Mouse (Mus musculus): ENCODE data around the gene Capn15.

Capn15 gene

GRCm38 (mm10) chr17:25953161-25953560 is 32.4 kb downstream of the Capn15 start:
- Histone ChIP-seq H3K27me3 (ENCODE audit: control insufficient read depth, insufficient read depth, low read length, poor library complexity, severe bottlenecking) (no peaks in the 10 kb centered on the region), H3K36me3 (ENCODE audit: control insufficient read depth, insufficient read depth, low read length, poor library complexity, severe bottlenecking) (peaks cover 3% of the 10 kb centered on the region; the same call in 1 of the 2 replicates)
- no peak for DNase-seq (ENCODE audit: low read depth, low spot score)

DNA sequence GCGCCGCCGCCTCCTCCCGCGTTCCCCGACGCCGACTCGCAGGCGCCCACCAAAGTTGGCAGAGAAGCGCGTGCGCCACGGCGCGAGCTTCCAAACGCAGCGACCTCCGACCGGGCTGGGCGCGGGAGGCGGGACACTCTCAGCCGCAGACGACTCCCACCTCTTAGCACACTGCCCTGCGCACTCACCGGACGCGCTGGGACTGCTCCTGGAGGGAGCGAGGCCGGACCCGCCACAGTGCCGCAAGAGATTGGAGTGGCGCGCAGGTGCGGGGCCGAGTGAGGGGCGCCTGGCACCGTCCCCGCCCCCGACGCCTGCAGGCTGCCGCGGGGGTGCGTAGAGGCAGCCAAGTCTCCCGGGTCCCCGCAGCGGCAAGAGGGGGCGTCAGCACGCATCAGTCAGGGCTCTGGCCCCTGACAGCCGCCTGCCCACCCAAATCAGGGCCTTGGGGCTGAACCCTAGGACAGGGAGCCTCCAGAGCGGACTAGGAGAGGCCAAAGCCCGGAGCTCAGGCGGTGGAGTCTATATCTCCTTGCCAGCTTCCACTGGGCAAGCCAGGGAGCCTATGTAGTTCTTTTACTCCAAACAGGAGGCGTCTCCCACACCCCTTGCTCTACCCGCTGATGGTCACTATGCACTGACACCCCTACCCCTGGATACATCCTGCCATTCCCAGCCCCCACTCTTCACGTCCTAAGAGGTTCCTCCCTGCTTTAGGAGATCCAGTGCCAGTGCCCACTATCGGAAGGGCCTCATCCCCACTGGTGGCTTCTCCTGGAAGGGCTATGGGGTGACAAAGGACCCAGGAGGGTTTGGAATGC is 33.6 kb downstream of the Capn15 start, which contains the start of gene A930017K11Rik:
Gene A930017K11Rik (minus strand): TSS at position 763 of the 821 bp plus-strand sequence.
- Histone ChIP-seq H3K27me3 (ENCODE audit: control insufficient read depth, insufficient read depth, low read length, poor library complexity, severe bottlenecking) (no peaks in the 10 kb centered on the region), H3K36me3 (ENCODE audit: control insufficient read depth, insufficient read depth, low read length, poor library complexity, severe bottlenecking) (no peaks in the 10 kb centered on the region)
- no peak for DNase-seq (ENCODE audit: low read depth, low spot score)

GRCm38 (mm10) chr17:25951225-25951802 is 34.3 kb downstream of the Capn15 start:
- Histone ChIP-seq H3K36me3 (ENCODE audit: control insufficient read depth, insufficient read depth, low read length, poor library complexity, severe bottlenecking) (no peaks in the 10 kb centered on the region), H3K27me3 (ENCODE audit: control insufficient read depth, insufficient read depth, low read length, poor library complexity, severe bottlenecking) (no peaks in the 10 kb centered on the region)
- no peak for DNase-seq (ENCODE audit: low read depth, low spot score)

GRCm38 (mm10) chr17:25950706-25951105 is 34.9 kb downstream of the Capn15 start:
- no peaks in the 10 kb centered on the region for H3K36me3 ChIP-seq (ENCODE audit: control insufficient read depth, insufficient read depth, low read length, poor library complexity, severe bottlenecking)
- no peak for DNase-seq (ENCODE audit: low read depth, low spot score)

DNA sequence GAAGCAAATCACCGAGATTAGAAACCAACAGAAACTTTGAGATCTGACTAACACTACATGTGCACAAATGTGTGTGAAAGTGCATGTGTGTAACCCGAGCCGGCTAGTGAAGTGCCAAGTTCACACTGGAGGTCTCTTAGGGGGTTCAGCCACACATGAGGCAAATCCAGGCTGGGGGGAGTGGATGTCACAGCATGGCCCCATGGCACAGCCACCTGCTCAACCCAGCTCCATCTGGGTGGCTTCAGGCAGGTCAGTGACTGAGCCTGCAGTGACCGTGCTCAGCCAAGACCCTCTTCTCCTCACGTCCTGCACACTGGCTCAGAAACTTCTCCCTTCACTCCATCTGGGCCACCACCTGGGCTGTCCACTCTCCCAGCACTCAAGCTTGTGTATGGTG is 35.6 kb downstream of the Capn15 start:
- no peaks in the 10 kb centered on the region for H3K27me3 ChIP-seq (ENCODE audit: control insufficient read depth, insufficient read depth, low read length, poor library complexity, severe bottlenecking)
- no peaks in the 10 kb centered on the region for H3K36me3 ChIP-seq (ENCODE audit: control insufficient read depth, insufficient read depth, low read length, poor library complexity, severe bottlenecking)
- DNase-seq (ENCODE audit: low read depth, low spot score): no peak

More at GRCm38 (mm10) chr17:25950706-25951105, 34.9 kb downstream of the Capn15 start:
- H3K27me3 ChIP-seq (ENCODE audit: control insufficient read depth, insufficient read depth, low read length, poor library complexity, severe bottlenecking): no peaks in the 10 kb centered on the region

DNA sequence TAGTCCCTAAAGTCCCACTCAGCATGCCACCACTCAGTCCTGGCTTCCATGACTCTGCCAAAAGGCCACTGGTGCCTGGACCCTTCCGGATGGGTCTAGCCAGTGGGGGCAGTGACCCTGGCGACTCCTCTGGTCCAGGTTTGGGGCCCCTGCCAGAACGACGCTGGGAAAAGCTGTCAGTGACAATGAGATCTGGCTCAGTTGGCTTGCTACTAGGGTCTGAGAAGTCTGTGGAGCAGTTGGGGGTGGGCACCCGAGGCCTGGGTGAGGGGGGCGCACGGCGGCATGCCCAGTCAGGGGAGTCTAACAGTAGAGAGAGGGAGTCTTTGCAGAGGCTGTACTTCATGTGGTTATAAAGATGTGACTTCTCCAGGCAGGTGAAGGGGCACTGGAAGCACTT is 37.5 kb downstream of the Capn15 start:
- DNase-seq (ENCODE audit: low read depth, low spot score): no peak
- Histone ChIP-seq H3K27me3 (ENCODE audit: control insufficient read depth, insufficient read depth, low read length, poor library complexity, severe bottlenecking) (no peaks in the 10 kb centered on the region), H3K36me3 (ENCODE audit: control insufficient read depth, insufficient read depth, low read length, poor library complexity, severe bottlenecking) (no peaks in the 10 kb centered on the region)

DNA sequence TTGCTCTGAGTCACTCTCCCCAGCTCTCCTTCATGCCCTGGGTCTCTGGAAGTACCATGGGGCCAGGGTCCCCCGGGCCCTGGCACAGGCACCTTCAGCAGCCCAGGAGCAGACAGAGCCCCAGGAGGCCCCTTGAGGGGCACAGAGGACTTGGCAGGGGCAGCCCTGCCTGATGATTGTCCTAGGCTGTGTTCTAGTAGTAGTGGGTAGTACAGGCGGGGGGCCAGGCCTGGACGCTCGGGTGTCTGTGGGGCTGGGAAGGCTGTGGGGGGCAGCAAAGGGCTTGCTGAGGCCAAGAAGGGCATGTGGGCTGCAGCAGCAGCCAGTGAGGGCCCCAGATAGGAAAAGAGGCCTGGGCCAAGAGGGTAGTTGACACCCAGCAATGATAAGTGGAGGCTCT is 38.0 kb downstream of the Capn15 start:
- Histone ChIP-seq H3K36me3 (ENCODE audit: control insufficient read depth, insufficient read depth, low read length, poor library complexity, severe bottlenecking) (no peaks in the 10 kb centered on the region), H3K27me3 (ENCODE audit: control insufficient read depth, insufficient read depth, low read length, poor library complexity, severe bottlenecking) (no peaks in the 10 kb centered on the region)
- no peak for DNase-seq (ENCODE audit: low read depth, low spot score)

DNA sequence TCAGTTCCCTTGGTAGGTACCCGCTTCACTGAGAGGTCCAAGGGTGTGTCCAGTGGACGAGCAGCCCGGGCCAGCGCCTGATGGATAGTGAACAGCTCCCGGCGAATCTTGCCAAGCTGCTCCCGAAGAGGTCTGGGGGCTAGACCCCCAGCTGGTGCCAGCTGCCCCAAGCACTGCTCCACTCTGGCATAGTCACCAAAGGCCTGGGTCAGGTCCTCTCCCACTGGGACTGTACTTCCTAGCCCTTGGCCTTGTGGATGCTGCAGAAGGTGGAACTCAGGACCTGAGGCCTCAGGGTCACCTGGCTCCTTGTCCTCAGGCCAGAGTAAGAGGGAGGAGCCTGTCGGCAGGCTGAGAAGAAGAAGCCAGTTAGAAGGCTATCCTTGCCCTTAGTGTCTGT is 38.7 kb downstream of the Capn15 start:
- DNase-seq (ENCODE audit: low read depth, low spot score): no peak

DNA sequence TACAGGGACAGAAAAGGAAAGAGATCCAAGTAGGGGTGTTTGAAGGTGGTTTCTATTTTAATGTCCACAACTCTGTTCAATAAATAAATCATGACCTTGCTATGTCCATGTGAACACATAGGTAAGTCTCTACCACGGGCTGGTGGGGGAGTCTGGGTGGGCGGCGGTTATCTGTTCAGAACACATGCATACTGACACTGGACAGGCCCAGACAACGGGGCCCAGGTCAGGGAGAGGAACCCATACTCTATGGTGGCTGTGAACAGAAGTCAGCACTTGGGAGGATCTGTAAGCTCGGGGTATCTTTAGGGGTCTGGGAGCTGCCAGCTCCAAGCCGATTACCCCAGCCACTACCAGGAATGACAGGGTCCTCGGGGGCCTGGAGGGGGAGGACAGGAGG is 39.2 kb downstream of the Capn15 start:
- no peak for DNase-seq (ENCODE audit: low read depth, low spot score)
- Histone ChIP-seq H3K27me3 (ENCODE audit: control insufficient read depth, insufficient read depth, low read length, poor library complexity, severe bottlenecking) (no peaks in the 10 kb centered on the region), H3K36me3 (ENCODE audit: control insufficient read depth, insufficient read depth, low read length, poor library complexity, severe bottlenecking) (no peaks in the 10 kb centered on the region)

More for the DNA sequence above, 38.7 kb downstream of the Capn15 start:
- Histone ChIP-seq H3K36me3 (ENCODE audit: control insufficient read depth, insufficient read depth, low read length, poor library complexity, severe bottlenecking) (no peaks in the 10 kb centered on the region), H3K27me3 (ENCODE audit: control insufficient read depth, insufficient read depth, low read length, poor library complexity, severe bottlenecking) (no peaks in the 10 kb centered on the region)

DNA sequence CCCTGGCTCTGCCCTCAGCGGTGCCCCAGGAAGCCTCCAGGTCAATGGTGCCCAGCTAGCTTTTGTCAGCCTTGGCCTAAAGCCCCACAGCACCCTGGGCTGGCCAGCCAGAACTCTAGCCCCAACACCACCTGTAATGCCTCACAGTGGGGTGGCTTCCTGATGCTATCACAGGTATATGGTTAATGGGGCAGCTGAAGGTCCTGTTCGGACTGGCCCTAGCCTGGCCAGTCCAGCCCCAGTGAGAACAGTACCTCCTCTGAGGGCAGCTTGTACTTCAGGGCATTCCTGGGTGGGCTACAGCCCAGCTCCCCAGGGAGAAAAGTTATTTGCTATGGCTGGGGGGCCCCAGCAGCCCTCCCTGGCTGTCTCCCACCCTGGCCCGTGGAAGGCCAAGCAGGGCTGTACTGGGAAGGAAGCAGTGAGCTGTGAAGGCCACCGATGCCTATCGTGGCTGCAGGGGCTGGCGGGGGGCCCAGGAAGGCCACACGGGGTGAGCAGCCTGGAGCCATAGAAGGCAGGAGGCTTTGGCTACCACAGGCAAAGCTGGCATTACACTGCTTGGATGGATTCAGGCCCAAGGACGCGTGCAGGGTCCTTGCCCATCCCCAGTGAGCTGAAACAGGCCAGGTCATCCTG is 40.0 kb downstream of the Capn15 start:
- Histone ChIP-seq H3K36me3 (ENCODE audit: control insufficient read depth, insufficient read depth, low read length, poor library complexity, severe bottlenecking) (no peaks in the 10 kb centered on the region), H3K27me3 (ENCODE audit: control insufficient read depth, insufficient read depth, low read length, poor library complexity, severe bottlenecking) (no peaks in the 10 kb centered on the region)
- no peak for DNase-seq (ENCODE audit: low read depth, low spot score)

- no peak for DNase-seq (ENCODE audit: low read depth, low spot score)
- Histone ChIP-seq H3K27me3 (ENCODE audit: control insufficient read depth, insufficient read depth, low read length, poor library complexity, severe bottlenecking) (no peaks in the 10 kb centered on the region), H3K36me3 (ENCODE audit: control insufficient read depth, insufficient read depth, low read length, poor library complexity, severe bottlenecking) (no peaks in the 10 kb centered on the region)
Observed at GRCm38 (mm10) chr17:25944366-25945163, 41.0 kb downstream of the Capn15 start, which contains the start of the genes Pigq and Nhlrc4. TSS of gene Pigq (minus strand) at chr17:25944936. TSS of gene Nhlrc4 (minus strand) at chr17:25944961.

GRCm38 (mm10) chr17:25943769-25944168 is 41.8 kb downstream of the Capn15 start:
- H3K36me3 ChIP-seq (ENCODE audit: control insufficient read depth, insufficient read depth, low read length, poor library complexity, severe bottlenecking): no peaks in the 10 kb centered on the region
- H3K27me3 ChIP-seq (ENCODE audit: control insufficient read depth, insufficient read depth, low read length, poor library complexity, severe bottlenecking): no peaks in the 10 kb centered on the region
- no peak for DNase-seq (ENCODE audit: low read depth, low spot score)

DNA sequence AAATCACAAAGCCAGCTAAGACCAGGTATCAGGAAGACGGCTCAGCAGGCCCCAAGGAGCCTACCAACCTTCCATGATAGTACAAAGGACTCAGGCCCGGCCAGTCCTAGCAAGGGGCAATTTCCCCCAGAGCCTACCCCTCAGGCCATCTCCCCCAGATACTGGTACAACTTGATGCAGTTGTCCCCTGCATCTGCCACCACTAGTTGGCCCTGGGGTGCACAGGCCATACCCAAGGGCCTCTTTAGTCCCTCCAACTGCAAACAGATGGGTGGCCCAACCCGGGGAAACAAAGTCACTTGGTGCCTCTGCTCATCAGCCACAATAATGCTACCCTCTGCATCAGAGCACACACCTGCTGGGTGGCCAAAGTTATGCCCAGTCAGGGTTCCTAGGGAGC is 42.4 kb downstream of the Capn15 start:
- no peaks in the 10 kb centered on the region for H3K36me3 ChIP-seq (ENCODE audit: control insufficient read depth, insufficient read depth, low read length, poor library complexity, severe bottlenecking)
- no peak for DNase-seq (ENCODE audit: low read depth, low spot score)
- H3K27me3 ChIP-seq (ENCODE audit: control insufficient read depth, insufficient read depth, low read length, poor library complexity, severe bottlenecking): no peaks in the 10 kb centered on the region

DNA sequence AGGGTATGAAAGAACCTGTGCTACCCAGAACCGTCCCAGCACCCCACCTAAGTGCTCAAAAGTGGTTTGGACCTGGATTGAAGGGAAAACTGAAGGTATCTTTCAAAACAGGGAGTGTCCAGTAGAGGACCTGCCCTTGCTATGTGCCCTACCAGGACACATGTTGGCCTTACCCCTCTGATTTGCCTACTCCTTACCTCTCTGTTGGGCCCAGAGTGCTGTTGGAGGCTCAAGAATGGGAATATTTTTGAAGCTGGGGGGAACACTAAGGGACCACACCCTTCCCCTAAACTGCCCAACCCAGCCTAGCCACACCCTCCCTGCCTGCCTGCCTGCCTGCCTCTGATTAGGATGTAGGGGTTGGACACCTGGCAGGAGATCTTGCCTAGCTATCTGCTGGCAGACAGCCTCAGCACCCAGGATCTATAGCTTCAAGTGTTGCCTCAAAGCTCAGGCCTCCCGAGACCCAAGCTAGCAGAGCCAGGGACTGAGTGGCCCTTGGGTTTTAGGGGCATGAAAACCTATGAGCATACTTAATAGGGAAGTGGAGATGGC is 42.9 kb downstream of the Capn15 start:
- no peak for DNase-seq (ENCODE audit: low read depth, low spot score)
- Histone ChIP-seq H3K27me3 (ENCODE audit: control insufficient read depth, insufficient read depth, low read length, poor library complexity, severe bottlenecking) (no peaks in the 10 kb centered on the region), H3K36me3 (ENCODE audit: control insufficient read depth, insufficient read depth, low read length, poor library complexity, severe bottlenecking) (no peaks in the 10 kb centered on the region)

Data from splenic B cell, adult 2 months (primary cell).